Mouse (Mus musculus): Measurements from ENCODE around the gene Mrgprh. TPM values are rescaled to one million over a fixed set of nuclear protein-coding genes. Genes with fewer than 3 reads are reported as not detected.

Gene Mrgprh
- total and polyA plus RNA-seq, 3 experiments = not detected

- no peak for TF ChIP-seq ELF1 (IDR thresholded peaks at IDR 0.05; ENCODE audit: low read depth, low read length)
- TF ChIP-seq MAZ (IDR thresholded peaks at IDR 0.05; ENCODE audit: low read depth, low read length) = no peak
- no peak; the same call in 1 of the 2 replicates for TF ChIP-seq TBP (IDR thresholded peaks at IDR 0.05; ENCODE audit: low read depth, low read length)
- no peak for TF ChIP-seq CTCF (IDR thresholded peaks at IDR 0.05 in 2 of 3, conservative IDR thresholded peaks at IDR 0.05 in 1 of 3; ENCODE audit: control insufficient read depth in 1 of 3, insufficient read depth in 1 of 3, low read depth in 2 of 3, low read length in 3 of 3, poor library complexity in 1 of 3, severe bottlenecking in 1 of 3)
- TF ChIP-seq USF1 (IDR thresholded peaks at IDR 0.05; ENCODE audit: low read depth, low read length) = peak; percentile 48; the same call in 1 of the 2 replicates
- TF ChIP-seq CHD1 (IDR thresholded peaks at IDR 0.05; ENCODE audit: low read depth, low read length) = peak; percentile 68; the same call in 1 of the 2 replicates
- no peak for TF ChIP-seq CHD2 (IDR thresholded peaks at IDR 0.05; ENCODE audit: low read length)
- TF ChIP-seq BHLHE40 (IDR thresholded peaks at IDR 0.05; ENCODE audit: borderline replicate concordance, low read depth, low read length) = no peak
- 0 out of 2 replicates have a peak, but pooled peaks have one; percentile 5 for TF ChIP-seq TCF12 (IDR thresholded peaks at IDR 0.05; ENCODE audit: low read depth, low read length)
- no peak for TF ChIP-seq RAD21 (IDR thresholded peaks at IDR 0.05; ENCODE audit: low read depth, low read length)
- TF ChIP-seq POLR2A (IDR thresholded peaks at IDR 0.05; ENCODE audit: control insufficient read depth in 1 of 2, insufficient read depth in 1 of 2, low read depth in 1 of 2, low read length in 2 of 2, poor library complexity in 1 of 2) = peak; percentile 57 to 72
- peak; percentile 21 for TF ChIP-seq SIN3A (IDR thresholded peaks at IDR 0.05; ENCODE audit: low read length)
- TF ChIP-seq ZMIZ1 (IDR thresholded peaks at IDR 0.05; ENCODE audit: low read depth, low read length) = no peak; the same call in 1 of the 2 replicates
- no peak for TF ChIP-seq HCFC1 (IDR thresholded peaks at IDR 0.05; ENCODE audit: low read depth, low read length)
- no peak for TF ChIP-seq ZC3H11A (IDR thresholded peaks at IDR 0.05; ENCODE audit: low read depth, low read length)
- peak; percentile 92 for TF ChIP-seq MXI1 (IDR thresholded peaks at IDR 0.05; ENCODE audit: low read depth, low read length)
- no peak for TF ChIP-seq ETS1 (IDR thresholded peaks at IDR 0.05; ENCODE audit: low read depth, low read length)
- 0 out of 2 replicates have a peak, but pooled peaks have one; percentile 33 for TF ChIP-seq MYB (IDR thresholded peaks at IDR 0.05; ENCODE audit: low read depth, low read length)
- peak; percentile 92 for TF ChIP-seq MAX (IDR thresholded peaks at IDR 0.05; ENCODE audit: low read length)
- TF ChIP-seq ZNF384 (IDR thresholded peaks at IDR 0.05; ENCODE audit: low read depth, low read length) = no peak
- TF ChIP-seq ZKSCAN1 (IDR thresholded peaks at IDR 0.05; ENCODE audit: low read depth, low read length) = no peak
- TF ChIP-seq MYC (IDR thresholded peaks at IDR 0.05; ENCODE audit: low read depth, low read length) = peak; percentile 88
- no peak for TF ChIP-seq KAT2A (conservative IDR thresholded peaks at IDR 0.05; ENCODE audit: low read depth, low read length)
- no peak for TF ChIP-seq POLR2AphosphoS5 (IDR thresholded peaks at IDR 0.05; ENCODE audit: borderline replicate concordance, low read depth, low read length)
- TF ChIP-seq UBTF (IDR thresholded peaks at IDR 0.05; ENCODE audit: borderline replicate concordance, insufficient read depth, low read depth, low read length) = no peak
- no peak for TF ChIP-seq JUND (IDR thresholded peaks at IDR 0.05; ENCODE audit: low read depth, low read length)
- TF ChIP-seq RCOR1 (IDR thresholded peaks at IDR 0.05; ENCODE audit: low read depth, low read length) = no peak
- TF ChIP-seq NELFE (IDR thresholded peaks at IDR 0.05; ENCODE audit: low read depth, low read length) = no peak; the same call in 1 of the 2 replicates
- no peak for TF ChIP-seq NRF1 (IDR thresholded peaks at IDR 0.05; ENCODE audit: insufficient read depth, low read depth, low read length, poor library complexity, severe bottlenecking)
- TF ChIP-seq MAFK (IDR thresholded peaks at IDR 0.05; ENCODE audit: borderline replicate concordance, low read depth, low read length) = no peak
- no peak for TF ChIP-seq E2F4 (IDR thresholded peaks at IDR 0.05; ENCODE audit: borderline replicate concordance, low read depth, low read length)
- no peak for TF ChIP-seq GABPA (IDR thresholded peaks at IDR 0.05; ENCODE audit: low read depth, low read length)
- no peak for TF ChIP-seq USF2 (IDR thresholded peaks at IDR 0.05; ENCODE audit: borderline replicate concordance in 1 of 2, insufficient read depth in 1 of 2, low read depth in 1 of 2, low read length in 2 of 2)
- TF ChIP-seq EP300 (IDR thresholded peaks at IDR 0.05; ENCODE audit: low read depth in 1 of 2, low read length in 2 of 2) = no peak
- TF ChIP-seq SMC3 (IDR thresholded peaks at IDR 0.05; ENCODE audit: low read depth, low read length) = no peak
- no peaks in the 10 kb centered on the region for H3K9me3 ChIP-seq (replicated peaks; ENCODE audit: insufficient read depth, low read length)
- H3K9ac ChIP-seq (ENCODE audit: control insufficient read depth, low read depth, low read length, poor library complexity, severe bottlenecking) = peak overlapping the region; percentile 93
- DNase-seq (ENCODE audit: low read depth, low spot score) = peak; percentile 78
- peak overlapping the region; percentile 92 for H3K27ac ChIP-seq (ENCODE audit: control insufficient read depth, low read depth, low read length)
- peaks cover 38 to 44% of the 10 kb centered on the region in 2 experiments for H3K36me3 ChIP-seq (ENCODE audit: control insufficient read depth in 1 of 2, insufficient read depth in 2 of 2, low read length in 2 of 2)
- H3K4me1 ChIP-seq (ENCODE audit: control insufficient read depth in 1 of 2, insufficient read depth in 2 of 2, low read length in 2 of 2) = peaks cover 0 to 6% of the 10 kb centered on the region in 2 experiments; a peak in 2 of 4 replicates
- H3K27me3 ChIP-seq (ENCODE audit: control insufficient read depth in 1 of 2, insufficient read depth in 2 of 2, low read length in 2 of 2) = no peaks in the 10 kb centered on the region
- H3K4me3 ChIP-seq (ENCODE audit: control insufficient read depth in 1 of 2, insufficient read depth in 1 of 2, low read depth in 2 of 2, low read length in 2 of 2) = peak overlapping the region; percentile 65 to 97
- peaks cover 41% of the 10 kb centered on the region for H3K79me2 ChIP-seq (ENCODE audit: control insufficient read depth, insufficient read depth, low read length, poor library complexity)
These were observed 41.0 kb downstream of the Mrgprh start for GRCm38 (mm10) chr17:12916588-12917380.

Measured in MEL (cell line).